10 mouse cellular contexts compared by ENCODE assay signal in the genomic region with DNA sequence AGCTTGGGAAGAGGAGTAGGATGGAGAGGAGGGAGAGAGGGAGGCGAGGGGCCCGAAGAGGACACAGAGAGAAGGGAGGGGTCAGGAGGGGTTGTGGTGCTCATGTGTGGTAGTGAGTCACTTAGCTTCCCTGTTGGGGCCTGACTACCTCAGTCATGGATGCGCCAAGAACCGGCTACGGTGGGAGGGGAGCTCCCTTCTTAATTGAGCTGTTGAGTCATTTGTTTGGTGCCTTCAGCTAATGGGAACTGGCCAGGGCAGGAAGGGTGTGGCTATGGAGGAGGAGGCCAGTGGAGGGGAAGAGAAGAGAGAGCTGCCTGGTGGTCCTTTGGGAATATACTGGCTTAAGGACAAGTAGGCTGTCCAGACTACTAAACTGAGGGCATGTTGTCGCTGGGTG.
A peak's percentile ranks its signal among the peaks of the same experiment; 100 is the strongest.
DNase-seq lines count a peak whose midpoint lies in the region; ATAC-seq and TF ChIP-seq lines count a peak whose summit lies in the region.
"Had no signal": no experiment of that assay in that cellular context is flagged by ENCODE, and none has a peak within 500 bp of the region (broad histone marks: within the 10 kb centered on the region; RNA-seq: fewer than 3 reads in every experiment).

No protein-coding gene starts in this region.

- H3K36me3 ChIP-seq in forebrain, embryonic 10.5 days (replicated peaks): peaks cover 18% of the 10 kb centered on the region
- no peaks in the 10 kb centered on the region for H3K36me3 ChIP-seq in forebrain, postnatal 0 days (ENCODE audit: insufficient read depth)
- peaks cover 20% of the 10 kb centered on the region for H3K36me3 ChIP-seq in heart, adult 2 months (ENCODE audit: control insufficient read depth, insufficient read depth, low read length)
- H3K36me3 ChIP-seq in limb, embryonic 10.5 days: peaks cover 18% of the 10 kb centered on the region

- intact Hi-C loops in heart, adult 2 months (cut with DNase I): loop anchor here (1.0 kb wide), 1 partner anchor 25 kb away; no protein-coding TSS in a partner anchor

- peaks cover 58% of the 10 kb centered on the region for H3K4me1 ChIP-seq in forebrain, embryonic 10.5 days
- peaks cover 15% of the 10 kb centered on the region; the same call in 1 of the 2 replicates for H3K4me1 ChIP-seq in forebrain, postnatal 0 days (ENCODE audit: insufficient read depth)
- peaks cover 44% of the 10 kb centered on the region for H3K4me1 ChIP-seq in heart, adult 2 months (ENCODE audit: control insufficient read depth, insufficient read depth, low read length)
- peaks cover 36% of the 10 kb centered on the region for H3K4me1 ChIP-seq in limb, embryonic 10.5 days

- DNase-seq in forebrain, embryonic 10.5 days (ENCODE audit: extremely low spot score, low spot score): no peak
- DNase-seq in forebrain, postnatal 0 days: no peak
- DNase-seq in MN1 (ENCODE audit: low spot score): peak; percentile 91
- DNase-seq in heart, adult 2 months: peak; percentile 81 to 87
- DNase-seq in limb, embryonic 10.5 days (ENCODE audit: low spot score): no peak
- DNase-seq in cerebellum, postnatal 10 days: no peak
- no peak for DNase-seq in embryo, embryonic 10.5 days (ENCODE audit: low spot score)
- DNase-seq in neural tube, embryonic 10.5 days (ENCODE audit: extremely low spot score, low spot score): no peak

- TF ChIP-seq EP300 in heart, adult 2 months (IDR thresholded peaks at IDR 0.05; ENCODE audit: insufficient read depth, low read depth, low read length): peak; percentile 88

- ATAC-seq in forebrain, postnatal 0 days: no peak

- H3K79me2 ChIP-seq in heart, adult 2 months (replicated peaks; ENCODE audit: control insufficient read depth, insufficient read depth, low read length): peaks cover 1% of the 10 kb centered on the region; the same call in 1 of the 2 replicates

- 0 out of 2 replicates have a peak, but pooled peaks cover 3% of the 10 kb centered on the region for H3K9me3 ChIP-seq in forebrain, embryonic 10.5 days
- H3K9me3 ChIP-seq in forebrain, postnatal 0 days (ENCODE audit: low read length): no peaks in the 10 kb centered on the region
- no peaks in the 10 kb centered on the region for H3K9me3 ChIP-seq in limb, embryonic 10.5 days (replicated peaks)

- H3K27ac ChIP-seq in forebrain, embryonic 10.5 days: peak overlapping the region; percentile 77; the same call in 1 of the 2 replicates
- no peak overlapping the region for H3K27ac ChIP-seq in forebrain, postnatal 0 days (ENCODE audit: low read depth, low read length)
- peak overlapping the region; percentile 80 for H3K27ac ChIP-seq in heart, adult 2 months
- peak overlapping the region; percentile 71 for H3K27ac ChIP-seq in limb, embryonic 10.5 days
- H3K27ac ChIP-seq: liver, embryonic 14.5 days had no signal

- no peak overlapping the region for H3K9ac ChIP-seq in forebrain, postnatal 0 days
- H3K9ac ChIP-seq in heart, adult 2 months (ENCODE audit: low read depth, low read length): no peak overlapping the region
- H3K9ac ChIP-seq: liver, embryonic 14.5 days had no signal

- TF ChIP-seq POLR2A in heart, adult 2 months (IDR thresholded peaks at IDR 0.05; ENCODE audit: insufficient read depth, low read depth, low read length): peak; percentile 47

- no peak overlapping the region for H3K4me3 ChIP-seq in forebrain, embryonic 10.5 days
- no peak overlapping the region for H3K4me3 ChIP-seq in forebrain, postnatal 0 days (ENCODE audit: low read depth, low read length)
- no peak overlapping the region for H3K4me3 ChIP-seq in heart, adult 2 months
- H3K4me3 ChIP-seq in limb, embryonic 10.5 days: no peak overlapping the region
- H3K4me3 ChIP-seq: erythroblast, embryonic 14.5 days had no signal

- TF ChIP-seq CTCF in forebrain, postnatal 0 days (IDR thresholded peaks at IDR 0.05; ENCODE audit: low read depth): no peak
- no peak for TF ChIP-seq CTCF in heart, adult 2 months (IDR thresholded peaks at IDR 0.05)

- H3K4me2 ChIP-seq in forebrain, postnatal 0 days (ENCODE audit: low read depth): no peak overlapping the region

- WGBS in forebrain, embryonic 10.5 days: 80% methylated on average over 6 of the region's 6 CpGs
- WGBS in forebrain, postnatal 0 days: 65% methylated on average over 6 of the region's 6 CpGs
- 26% methylated on average over 6 of the region's 6 CpGs for WGBS in heart, adult 2 months
- 66% methylated on average over 6 of the region's 6 CpGs for WGBS in limb, embryonic 10.5 days

- no peaks in the 10 kb centered on the region for H3K27me3 ChIP-seq in forebrain, embryonic 10.5 days (ENCODE audit: poor library complexity, severe bottlenecking)
- H3K27me3 ChIP-seq in forebrain, postnatal 0 days (ENCODE audit: insufficient read depth, low read length): no peaks in the 10 kb centered on the region
- no peaks in the 10 kb centered on the region for H3K27me3 ChIP-seq in heart, adult 2 months (ENCODE audit: control insufficient read depth, insufficient read depth, low read length)
- no peaks in the 10 kb centered on the region for H3K27me3 ChIP-seq in limb, embryonic 10.5 days (ENCODE audit: low read depth, poor library complexity, severe bottlenecking)

Comparison
In these comparisons a context has a peak if more than half of its experiments do, and no peak if none do; other contexts are left out.
1. DNase-seq: peak in MN1 (single experiment) and heart, adult 2 months (2 of 2); none in forebrain, embryonic 10.5 days (single experiment), forebrain, postnatal 0 days (single experiment), limb, embryonic 10.5 days (single experiment), cerebellum, postnatal 10 days (0 of 2), embryo, embryonic 10.5 days (single experiment) and neural tube, embryonic 10.5 days (single experiment).